Mouse (Mus musculus) CH12F3 (cell line): ENCODE data around the gene Gorasp2.

Source experiments
- in situ Hi-C: fragments of 300-500 bp; cut with MboI; formaldehyde crosslinking; loops from 2 replicates; pipeline ENCODE4 v1.14.3; 2020; ENCODE audit warnings: low sequenced_read_pairs

The Gorasp2 gene

GRCm38 (mm10) chr2:70657083-70657482, 4.3 kb upstream of the Gorasp2 start:
- in situ Hi-C loops, result no loop called here

DNA sequence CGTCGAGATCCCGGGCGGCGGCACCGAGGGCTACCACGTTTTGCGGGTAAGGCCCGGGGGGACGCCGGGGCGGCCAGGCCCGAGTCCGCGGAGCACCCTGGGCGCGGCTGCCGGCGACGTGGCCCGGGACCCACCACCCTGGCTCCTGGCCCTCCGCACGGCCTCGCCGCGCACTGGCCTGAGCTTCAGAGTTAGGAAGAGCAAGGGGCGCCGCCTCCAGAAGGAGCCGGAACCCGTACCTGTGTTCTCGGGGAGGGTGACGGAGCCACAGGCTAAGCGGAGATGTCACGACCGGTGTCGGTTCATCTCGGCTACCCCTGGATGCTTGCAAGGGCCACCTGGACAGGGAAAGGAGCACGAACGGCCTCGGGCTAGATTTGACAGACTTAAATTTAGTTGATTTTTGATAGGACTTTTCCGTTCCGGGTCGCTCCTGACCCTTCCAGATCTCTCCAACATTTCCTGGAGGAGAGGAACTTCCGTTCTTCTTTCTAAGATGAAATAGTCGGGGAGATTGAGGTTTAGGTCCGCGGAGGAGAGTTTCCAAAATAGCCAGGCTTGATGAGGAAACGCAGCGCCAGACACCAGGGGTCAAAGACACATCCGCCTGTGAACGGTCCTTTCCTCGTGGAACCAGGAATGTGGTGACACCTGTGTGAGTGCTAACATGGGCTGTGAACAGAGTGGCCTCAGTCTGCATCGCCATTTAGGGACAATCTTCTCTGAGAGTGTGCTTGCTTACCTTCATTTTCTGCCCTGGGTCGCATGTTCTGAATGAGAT, 529 bp downstream of the Gorasp2 start, which contains the start of gene Gm26558:
TSS of gene Gm26558 (minus strand) at position 394 of the 781 bp plus-strand sequence.
- in situ Hi-C loops, result no loop called here

DNA sequence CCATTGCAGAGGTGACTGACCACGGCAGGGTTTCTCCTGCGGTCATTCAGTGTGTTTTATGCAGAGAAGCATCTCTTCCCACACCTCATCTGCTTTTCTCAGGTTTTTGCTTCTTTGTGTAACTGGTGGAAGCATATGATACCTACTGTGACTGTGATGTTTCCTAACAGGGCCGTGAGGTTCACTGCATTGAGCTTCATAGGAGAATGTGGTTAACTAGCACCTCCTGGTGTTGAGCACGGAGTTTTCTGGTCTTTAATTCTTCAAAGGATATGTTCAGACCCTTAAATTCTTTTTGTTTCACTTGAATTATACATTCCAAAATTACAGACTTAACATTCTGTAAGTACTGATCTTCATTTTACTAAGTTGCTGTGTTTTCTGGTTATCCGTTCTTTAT, 2.4 kb downstream of the Gorasp2 start:
- in situ Hi-C loops, result no loop called here

GRCm38 (mm10) chr2:70667016-70667415, 5.6 kb downstream of the Gorasp2 start:
- in situ Hi-C loops, result no loop called here

GRCm38 (mm10) chr2:70669241-70669640, 7.9 kb downstream of the Gorasp2 start:
- in situ Hi-C loops, result no loop called here

DNA sequence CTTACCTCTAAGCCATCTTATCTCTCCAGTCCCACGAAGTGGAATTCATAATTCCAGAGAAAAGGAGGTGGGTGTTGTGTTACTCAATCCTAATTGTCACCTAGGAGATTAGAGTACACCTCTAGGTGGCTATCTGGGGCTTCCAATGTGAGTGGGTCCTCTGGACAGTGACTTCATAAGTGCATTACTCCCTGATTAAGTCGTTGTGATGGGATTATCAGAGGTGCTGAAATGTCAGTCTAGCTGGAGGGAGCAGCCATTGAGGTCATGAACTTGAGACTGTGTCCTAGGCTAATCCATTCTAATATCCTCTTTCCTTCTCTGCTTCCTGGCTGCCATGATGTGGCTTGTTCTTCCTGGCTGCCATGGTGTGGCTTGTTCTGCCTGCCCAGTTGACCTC, 8.5 kb downstream of the Gorasp2 start:
- in situ Hi-C loops, result no loop called here

DNA sequence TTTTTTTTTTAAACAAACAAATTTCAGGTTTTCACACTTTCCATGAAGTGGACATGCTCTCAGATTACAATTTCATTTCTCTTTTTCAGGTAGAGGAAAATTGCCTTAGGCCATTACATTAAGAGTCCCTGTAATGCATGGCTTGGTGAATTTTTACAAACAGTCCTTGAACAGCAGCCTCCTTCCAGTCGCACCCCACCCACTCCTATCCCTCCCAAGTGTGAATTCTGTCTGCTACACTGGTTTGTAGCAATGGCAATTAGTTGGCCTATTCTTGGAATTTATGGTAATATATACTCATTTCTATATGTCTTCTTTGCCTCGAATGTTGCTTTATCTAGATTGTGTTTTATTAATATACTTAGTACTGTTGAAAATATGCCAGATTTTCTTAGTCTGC, 11.1 kb downstream of the Gorasp2 start:
- in situ Hi-C loops, result no loop called here

DNA sequence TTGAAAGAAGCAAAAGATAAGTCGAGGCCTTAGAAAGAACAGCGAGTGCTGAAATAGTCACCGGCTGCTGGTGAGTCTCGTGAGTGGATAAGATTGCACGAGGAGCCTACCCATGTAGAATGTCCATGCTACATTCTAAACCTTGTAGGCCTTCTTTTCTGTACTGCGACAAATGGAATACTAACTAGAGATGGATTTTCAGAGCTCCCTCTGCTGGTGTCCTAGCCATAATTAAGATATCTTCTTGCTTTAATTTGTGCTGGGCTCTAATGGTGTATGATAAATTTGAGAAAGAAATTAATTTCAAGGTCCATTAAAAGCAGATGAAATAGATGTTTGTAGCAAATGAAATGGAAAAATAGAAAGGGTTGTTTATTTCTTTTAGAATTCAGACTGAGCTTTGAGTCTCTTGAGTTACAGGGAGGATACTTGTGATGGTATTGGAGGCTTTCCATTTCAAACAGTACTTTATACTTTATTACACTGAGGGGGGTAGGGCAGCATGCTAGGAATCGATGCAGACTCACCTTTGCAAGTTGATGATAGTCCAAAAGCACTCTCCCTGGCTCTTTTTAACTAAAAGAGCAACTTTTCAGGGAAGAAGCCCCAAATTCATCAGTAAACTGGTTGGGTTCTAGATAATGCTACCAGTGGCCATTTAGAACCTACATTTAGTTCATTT, 12.2 kb downstream of the Gorasp2 start:
- in situ Hi-C loops, result no loop called here

- in situ Hi-C loops, result no loop called here
These were observed 20.9 kb downstream of the Gorasp2 start for GRCm38 (mm10) chr2:70682324-70682723.

- in situ Hi-C loops, result no loop called here
These were observed 27.2 kb downstream of the Gorasp2 start for GRCm38 (mm10) chr2:70688454-70689078.

DNA sequence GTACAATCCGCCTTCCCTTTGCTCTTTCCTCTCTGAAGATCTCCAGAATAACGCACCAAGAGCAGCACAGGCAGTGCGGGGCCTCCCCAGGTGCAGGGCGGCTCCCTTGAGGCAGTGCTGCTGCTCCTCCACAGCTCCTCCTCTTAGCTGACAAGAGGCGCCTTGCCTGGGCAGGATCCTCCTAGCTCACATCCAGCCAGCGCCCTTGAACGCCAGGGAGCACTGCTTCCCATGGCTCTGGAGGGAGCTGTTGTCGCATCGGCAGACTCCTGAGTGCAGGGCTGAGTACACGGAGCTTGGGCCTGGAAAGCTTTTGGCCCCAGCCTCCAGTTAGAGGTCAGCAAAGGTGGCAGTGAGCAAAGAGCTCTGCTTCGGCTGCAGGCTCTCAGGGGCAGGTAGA, 28.8 kb downstream of the Gorasp2 start:
- in situ Hi-C loops, result no loop called here

GRCm38 (mm10) chr2:70695712-70696111, 34.3 kb downstream of the Gorasp2 start:
- in situ Hi-C loops, result no loop called here

GRCm38 (mm10) chr2:70700851-70701250, 39.5 kb downstream of the Gorasp2 start:
- in situ Hi-C loops, result no loop called here

DNA sequence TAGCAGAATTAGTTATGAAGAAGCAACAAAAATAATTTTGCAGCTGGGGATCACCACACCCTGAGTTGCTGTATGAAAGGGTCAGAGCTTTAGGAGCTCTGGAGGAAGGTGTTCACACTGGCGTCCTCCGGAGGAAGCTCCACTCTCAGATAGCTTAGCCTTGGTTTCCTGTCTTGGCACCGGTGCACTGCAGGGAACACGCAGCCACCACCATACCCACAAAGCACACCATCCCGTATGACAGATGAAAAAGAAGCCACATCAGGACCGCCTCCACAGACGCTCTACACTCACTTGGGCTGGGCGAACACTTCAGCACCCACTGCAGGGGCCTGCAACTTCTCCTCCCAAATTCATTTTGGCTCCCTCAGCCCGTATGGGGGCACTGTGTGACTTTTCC, 40.2 kb downstream of the Gorasp2 start:
- in situ Hi-C loops, result no loop called here

- in situ Hi-C loops, result no loop called here
These were observed 41.0 kb downstream of the Gorasp2 start for GRCm38 (mm10) chr2:70702403-70702802.

GRCm38 (mm10) chr2:70708986-70709730, 47.8 kb downstream of the Gorasp2 start:
- in situ Hi-C loops, result no loop called here

GRCm38 (mm10) chr2:70710236-70710635, 48.9 kb downstream of the Gorasp2 start:
- in situ Hi-C loops, result no loop called here

- in situ Hi-C loops, result no loop called here
These were observed 49.5 kb downstream of the Gorasp2 start for GRCm38 (mm10) chr2:70710878-70711277.

- in situ Hi-C loops, result no loop called here
These were observed 62.4 kb downstream of the Gorasp2 start for GRCm38 (mm10) chr2:70723610-70724243.

GRCm38 (mm10) chr2:70727089-70727488, 65.7 kb downstream of the Gorasp2 start:
- in situ Hi-C loops, result no loop called here

GRCm38 (mm10) chr2:70735534-70735933, 74.2 kb downstream of the Gorasp2 start:
- in situ Hi-C loops, result no loop called here
